In genomic region chr4:152270599-152270998, GRCm38 (mm10) we compare ENCODE assay signal across 26 mouse cellular contexts. TPM values are rescaled to one million over a fixed set of nuclear protein-coding genes. Genes with fewer than 3 reads are reported as not detected.
"Had no signal": no experiment of that assay in that cellular context is flagged by ENCODE, and none has a peak within 500 bp of the region (broad histone marks: within the 10 kb centered on the region; RNA-seq: fewer than 3 reads in every experiment).

No protein-coding gene starts in this region.

- ATAC-seq: liver, postnatal 0 days; lung, postnatal 0 days; midbrain, embryonic 15.5 days had no signal

- H3K9ac ChIP-seq: limb, embryonic 15.5 days; liver, embryonic 14.5 days; liver, postnatal 0 days; lung, embryonic 14.5 days; midbrain, embryonic 12.5 days; midbrain, embryonic 15.5 days; neural tube, embryonic 12.5 days; neural tube, embryonic 15.5 days had no signal

- H3K4me3 ChIP-seq: limb, embryonic 15.5 days; midbrain, embryonic 12.5 days; midbrain, embryonic 15.5 days; neural tube, embryonic 12.5 days; neural tube, embryonic 15.5 days had no signal

- H3K4me2 ChIP-seq: limb, embryonic 15.5 days; liver, embryonic 11.5 days; lung, embryonic 14.5 days; midbrain, embryonic 12.5 days; midbrain, embryonic 15.5 days; neural tube, embryonic 12.5 days; neural tube, embryonic 15.5 days had no signal

- H3K9me3 ChIP-seq: limb, embryonic 15.5 days; midbrain, embryonic 12.5 days; midbrain, embryonic 15.5 days; neural tube, embryonic 12.5 days; neural tube, embryonic 15.5 days had no signal

- H3K27ac ChIP-seq: liver, embryonic 14.5 days; macrophage; midbrain, embryonic 12.5 days; midbrain, embryonic 15.5 days; neural tube, embryonic 12.5 days; neural tube, embryonic 15.5 days; stomach, postnatal 0 days had no signal

- DNase-seq: kidney, postnatal 14 days; kidney, postnatal 4 days; liver, postnatal 0 days; lung, embryonic 14.5 days; right cerebral cortex, adult 18-20 months; right cerebral cortex, postnatal 14 days; right cerebral cortex, postnatal 4 days; thymus, adult 18-20 months; thymus, postnatal 36 days had no signal

- H3K36me3 ChIP-seq: limb, embryonic 15.5 days; midbrain, embryonic 12.5 days; midbrain, embryonic 15.5 days; neural tube, embryonic 12.5 days had no signal

RNA-seq across cellular contexts. Expression of gene Gpr153, which starts 3.4 kb away (rescaled TPM):
- polyA plus RNA-seq: macrophage had no signal

RNA-seq across cellular contexts. Expression of gene Hes3, which starts 20.9 kb away (rescaled TPM):
- total RNA-seq: layer of hippocampus, adult 18-20 months; layer of hippocampus, postnatal 14 days; left cerebral cortex, adult 18-20 months; megakaryocyte, adult 5-6 weeks had no signal
- polyA plus RNA-seq: kidney, embryonic 16.5 days; limb, embryonic 11.5 days; limb, embryonic 15.5 days; liver, embryonic 11.5 days; liver, embryonic 14.5 days; liver, postnatal 0 days; lung, embryonic 14.5 days; lung, postnatal 0 days; macrophage; stomach, postnatal 0 days; urinary bladder, adult 2 months had no signal

RNA-seq across cellular contexts. Expression of gene Rnf207, which starts 48.2 kb away (rescaled TPM):
- total RNA-seq: megakaryocyte, adult 5-6 weeks had no signal
- polyA plus RNA-seq: macrophage had no signal
